Mouse (Mus musculus) heart, adult 11 months (tissue): Measurements from ENCODE around the gene Ttll9.

Source experiments
- DNase-seq: peaks from one replicate; pipeline ENCODE4 v3.0.0; 2022

The Ttll9 gene

GRCm38 (mm10) chr2:153052700-153053351, 90.5 kb downstream of the Ttll9 start:
- DNase-seq = no peak

- no peak for DNase-seq
Measured at GRCm38 (mm10) chr2:153053896-153054295, 91.6 kb downstream of the Ttll9 start.

- no peak for DNase-seq
Measured at GRCm38 (mm10) chr2:153055270-153055920, 93.1 kb downstream of the Ttll9 start.
